Mouse (Mus musculus) midbrain, embryonic 15.5 days (tissue): ENCODE data around the gene Ttc19. TPM values are rescaled to one million over a fixed set of nuclear protein-coding genes. Genes with fewer than 3 reads are reported as not detected.
"Not testable (repeated sequence)": the region's sequence is repeated elsewhere in the genome, so short reads cannot be mapped to it uniquely, and the experiment has no call there.

Experiments used
- ATAC-seq: fragments of 200-750 bp; cut with Nextera tagmentation; replicated peaks from 2 replicates; pipeline ENCODE4 v1.8.0; 2017; ENCODE audit warnings: moderate TSS enrichment
- H3K27ac ChIP-seq: fragments of 300-500 bp; sonication (generic); 2 replicates; pipeline ENCODE4 v1.5.1; 2015; ENCODE audit warnings: mild to moderate bottlenecking, inconsistent platforms
- H3K27me3 ChIP-seq: fragments of 300-500 bp; sonication (generic); replicated peaks from 2 replicates; pipeline ENCODE4 v1.6.1; 2015; ENCODE audit warnings: inconsistent platforms
- H3K36me3 ChIP-seq: fragments of 300-500 bp; sonication (generic); replicated peaks from 2 replicates; pipeline ENCODE4 v1.6.1; 2015; ENCODE audit warnings: inconsistent platforms
- H3K4me1 ChIP-seq: fragments of 300-500 bp; sonication (generic); 2 replicates; pipeline ENCODE4 v1.6.1; 2015; ENCODE audit warnings: inconsistent platforms
- H3K4me2 ChIP-seq: fragments of 300-500 bp; sonication (generic); 2 replicates; pipeline ENCODE4 v1.6.1; 2015; ENCODE audit warnings: inconsistent platforms, mild to moderate bottlenecking, moderate library complexity
- H3K4me3 ChIP-seq: fragments of 300-500 bp; sonication (generic); 2 replicates; pipeline ENCODE4 v1.5.1; 2015; ENCODE audit warnings: mild to moderate bottlenecking, inconsistent platforms
- H3K9ac ChIP-seq: fragments of 300-500 bp; sonication (generic); 2 replicates; pipeline ENCODE4 v1.6.1; 2015; ENCODE audit warnings: mild to moderate bottlenecking, inconsistent platforms
- H3K9me3 ChIP-seq: fragments of 300-500 bp; sonication (generic); 2 replicates; pipeline ENCODE4 v1.6.1; 2016; ENCODE audit warnings: inconsistent platforms
- WGBS: fragments of 180-500 bp; shearing (Covaris S2); methylation state at CpG from one replicate; pipeline ENCODE4 v1.1.7; 2015; ENCODE audit warnings: mixed read lengths; 5-methylcytosine and 5-hydroxymethylcytosine counted together
- polyA plus RNA-seq: library from polyadenylated mRNA; unstranded; fragments of >200 nt; fragmentation: Nextera tagmentation; extraction: Ambion mirVana; gene quantifications from 2 replicates; pipeline ENCODE4 v1.2.1, GENCODE M21; 2015

Gene Ttc19
- polyA plus RNA-seq, 1 experiment from 2014 or later, result 48.4 TPM

- H3K9ac ChIP-seq, result no peak overlapping the region
- no peak for ATAC-seq
- WGBS, result 86% methylated on average over 2 of the region's 2 CpGs
- H3K9me3 ChIP-seq, result no peaks in the 10 kb centered on the region
- H3K4me3 ChIP-seq, result no peak overlapping the region
- H3K4me1 ChIP-seq, result no peaks in the 10 kb centered on the region
- H3K36me3 ChIP-seq, result peaks cover 21% of the 10 kb centered on the region
- no peaks in the 10 kb centered on the region for H3K27me3 ChIP-seq
- no peak overlapping the region for H3K27ac ChIP-seq
- no peak overlapping the region for H3K4me2 ChIP-seq
Observed at GRCm38 (mm10) chr11:62371776-62372175, 90.5 kb downstream of the Ttc19 start.

GRCm38 (mm10) chr11:62377202-62377851, 96.1 kb downstream of the Ttc19 start:
- H3K9me3 ChIP-seq, ATAC-seq, H3K27me3 ChIP-seq, H3K4me1 ChIP-seq, H3K4me2 ChIP-seq, H3K9ac ChIP-seq, H3K4me3 ChIP-seq, H3K27ac ChIP-seq: not testable (repeated sequence)
- 89% methylated on average over 6 of the region's 6 CpGs for WGBS
- peaks cover 23% of the 10 kb centered on the region for H3K36me3 ChIP-seq

Other genes with a start within 250 kb of the Ttc19 start
- gene Adora2b, start 32.5 kb upstream of the Ttc19 start, polyA plus RNA-seq, result 2.9 and 3.7 TPM in 2 replicates
- 10.9 and 11.7 TPM in 2 replicates for gene Zswim7, start 98 bp upstream of the Ttc19 start, polyA plus RNA-seq
- gene Pigl, start 177.0 kb downstream of the Ttc19 start, polyA plus RNA-seq, result 8.0 and 8.6 TPM in 2 replicates
- gene Ncor1, start 177.1 kb downstream of the Ttc19 start, polyA plus RNA-seq, result 179 and 182 TPM in 2 replicates